Mouse (Mus musculus): ENCODE data around the gene H1foo.

The H1foo gene

DNA sequence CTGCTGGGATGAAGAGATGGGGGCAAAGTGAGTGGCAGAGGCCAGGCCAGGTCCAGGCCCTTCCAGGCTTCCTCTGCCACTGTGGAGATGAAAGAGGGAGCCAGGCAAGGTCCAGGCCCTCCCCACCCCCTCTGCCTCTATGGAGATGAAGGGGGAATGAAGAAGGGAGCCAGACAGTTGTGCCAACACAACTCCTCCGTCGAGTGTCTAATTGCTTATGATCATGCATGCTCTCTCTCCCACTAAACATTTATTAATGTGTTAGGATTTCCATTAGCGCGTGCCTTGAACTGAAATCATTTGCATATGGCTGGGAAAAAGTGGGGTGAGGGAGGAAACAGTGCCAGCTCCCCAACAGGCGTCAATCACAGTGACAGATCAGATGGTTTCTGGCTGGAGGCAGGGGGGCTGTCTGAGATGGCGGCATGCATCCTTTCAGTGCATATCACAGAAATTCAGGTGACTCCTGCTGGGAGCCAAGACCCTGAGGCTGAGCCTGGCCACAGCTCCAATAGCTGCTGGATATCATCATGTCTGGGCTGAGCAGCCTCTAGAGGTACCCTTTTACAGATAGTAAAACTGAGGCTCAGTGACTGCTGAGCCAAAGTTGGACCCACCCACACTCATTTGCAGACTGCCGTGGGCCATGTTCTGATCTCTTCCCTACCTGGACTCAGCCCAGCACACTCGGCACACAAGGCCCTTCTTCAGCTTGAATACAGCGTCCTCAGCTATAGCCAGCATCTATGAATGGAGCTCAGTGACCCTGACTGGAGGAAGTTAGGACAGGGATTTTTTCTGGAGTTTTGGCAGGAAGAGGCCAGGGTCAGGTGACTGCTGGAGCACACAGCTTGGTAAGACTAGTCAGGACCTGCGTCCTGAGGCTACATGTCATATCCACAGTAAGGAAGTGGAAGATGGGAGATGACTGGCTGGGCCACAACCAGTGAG lies 17.2 kb upstream of the H1foo start:
- no peak for DNase-seq (ENCODE audit: low read depth, low spot score)

DNA sequence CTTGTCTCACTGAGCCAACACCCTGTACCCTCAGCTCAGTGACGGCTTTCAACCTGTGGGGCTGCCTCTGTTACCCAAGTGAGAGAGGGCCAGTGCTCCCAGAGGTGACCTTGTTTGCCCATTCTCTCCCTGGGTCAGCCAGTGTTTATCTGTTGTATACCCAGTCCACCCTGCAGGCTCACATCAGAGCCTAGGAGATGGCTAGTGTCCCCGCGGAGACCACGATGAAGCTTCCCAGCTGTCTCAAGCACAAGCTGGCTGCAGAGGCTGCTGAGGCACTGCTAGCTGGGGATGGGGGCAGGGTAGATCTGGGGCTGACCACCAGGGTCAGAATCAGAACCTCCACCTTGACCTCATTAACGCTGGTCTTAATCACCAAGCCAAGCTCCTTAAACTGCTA lies 14.7 kb upstream of the H1foo start:
- no peak for DNase-seq (ENCODE audit: low read depth, low spot score)

DNA sequence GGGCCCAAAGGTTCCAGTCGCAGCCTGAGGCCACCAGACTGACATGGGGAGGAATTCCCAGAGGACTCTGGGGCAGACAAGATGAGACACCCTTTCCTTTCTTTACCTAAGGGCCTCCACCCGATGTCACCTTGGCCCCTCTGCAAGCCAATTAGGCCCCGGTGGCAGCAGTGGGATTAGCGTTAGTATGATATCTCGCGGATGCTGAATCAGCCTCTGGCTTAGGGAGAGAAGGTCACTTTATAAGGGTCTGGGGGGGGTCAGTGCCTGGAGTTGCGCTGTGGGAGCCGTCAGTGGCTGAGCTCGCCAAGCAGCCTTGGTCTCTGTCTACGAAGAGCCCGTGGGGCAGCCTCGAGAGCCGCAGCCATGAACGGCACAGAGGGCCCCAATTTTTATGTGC lies 13.1 kb upstream of the H1foo start, which contains the start of gene Rho:
Gene Rho (plus strand): TSS at position 110 of the 400 bp plus-strand sequence.
- no peak for DNase-seq (ENCODE audit: low read depth, low spot score)

DNA sequence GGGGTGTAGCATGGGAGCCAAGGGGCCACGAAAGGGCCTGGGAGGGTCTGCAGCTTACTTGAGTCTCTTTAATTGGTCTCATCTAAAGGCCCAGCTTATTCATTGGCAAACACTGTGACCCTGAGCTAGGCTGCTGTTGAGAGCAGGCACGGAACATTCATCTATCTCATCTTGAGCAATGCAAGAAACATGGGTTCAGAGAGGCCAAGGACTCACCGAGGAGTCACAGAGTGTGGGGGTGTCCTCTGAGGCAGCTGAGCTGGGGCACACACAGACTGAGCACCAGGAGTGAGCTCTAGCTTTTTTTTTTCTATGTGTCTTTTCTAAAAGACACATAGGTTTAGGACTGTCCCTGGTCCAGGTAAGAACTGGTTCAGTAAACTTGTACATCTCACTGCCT lies 12.3 kb upstream of the H1foo start:
- DNase-seq (ENCODE audit: low read depth, low spot score) = no peak

DNA sequence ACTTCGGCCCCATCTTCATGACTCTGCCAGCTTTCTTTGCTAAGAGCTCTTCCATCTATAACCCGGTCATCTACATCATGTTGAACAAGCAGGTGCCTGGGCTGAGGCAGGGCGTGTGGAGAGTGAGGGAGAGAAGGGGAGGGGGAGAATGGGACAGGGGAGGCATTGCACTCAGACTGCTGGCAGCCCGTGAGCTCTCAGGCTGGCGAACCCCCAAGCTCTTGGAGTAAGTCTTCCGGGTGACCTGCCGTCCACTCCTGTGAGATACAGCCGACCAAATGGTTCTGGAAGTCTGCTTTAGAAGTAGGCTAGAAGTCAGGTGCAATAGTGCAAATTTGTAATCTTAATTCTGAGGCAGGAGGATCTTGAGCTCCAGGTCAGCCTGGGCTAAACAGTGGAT lies 9.2 kb upstream of the H1foo start:
- DNase-seq (ENCODE audit: low read depth, low spot score) = no peak

DNA sequence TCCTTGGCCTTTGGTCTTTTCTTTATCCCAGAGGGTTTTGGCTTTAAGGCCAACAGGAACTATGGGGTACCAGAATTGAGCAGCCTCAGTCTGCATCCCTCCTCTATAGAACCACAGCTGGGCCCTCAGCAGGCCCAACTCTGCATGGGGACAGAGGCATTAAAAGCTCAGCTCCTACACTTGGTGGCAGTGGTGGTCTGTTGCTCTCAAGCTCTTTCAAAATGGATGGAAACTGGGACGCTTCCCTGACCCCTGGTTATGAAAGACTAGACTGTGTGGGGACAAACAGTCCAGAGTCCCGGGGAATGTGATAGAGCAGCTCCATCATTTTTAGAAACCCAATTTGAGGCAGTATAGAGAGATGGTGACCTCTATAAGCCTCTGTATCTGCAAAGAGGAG lies 6.7 kb upstream of the H1foo start:
- no peak for DNase-seq (ENCODE audit: low read depth, low spot score)

DNA sequence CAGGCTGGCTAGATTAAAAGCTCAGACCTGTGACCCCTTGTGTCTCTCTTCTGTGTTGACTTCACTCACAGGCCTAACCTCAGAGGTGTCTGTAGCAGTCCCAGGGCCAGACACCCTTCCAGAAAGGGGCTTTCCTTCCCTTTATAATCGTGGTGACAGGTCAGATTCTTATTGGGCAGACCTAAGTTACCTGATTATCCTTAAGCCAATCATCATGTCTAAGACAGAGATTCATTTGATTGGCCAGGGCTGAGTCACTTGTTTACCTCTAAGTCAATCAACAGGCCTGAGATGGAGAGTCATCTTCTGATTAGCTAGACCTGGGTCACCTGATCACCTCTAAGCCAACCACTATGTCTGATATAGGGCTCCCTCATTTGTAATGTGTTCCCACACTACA lies 5.9 kb upstream of the H1foo start:
- DNase-seq (ENCODE audit: low read depth, low spot score) = no peak

DNA sequence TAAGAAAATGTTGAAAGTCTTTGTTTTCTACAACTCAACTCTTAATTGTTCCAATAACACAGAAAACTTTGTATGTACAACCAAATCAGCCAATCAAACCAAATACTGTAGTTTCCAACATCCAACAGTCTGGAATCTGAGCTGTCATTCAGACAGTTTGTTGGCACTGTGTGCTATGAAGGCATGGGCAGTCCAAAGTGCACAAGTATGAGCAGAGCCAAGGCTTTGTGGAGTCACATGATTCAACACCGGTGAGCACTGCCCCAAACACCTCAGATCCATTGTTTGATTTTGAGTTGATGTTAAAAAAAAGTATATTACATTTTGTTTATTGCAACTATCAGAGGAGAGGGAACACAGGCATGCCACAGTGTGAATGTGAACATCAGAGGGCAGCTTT lies 4.1 kb upstream of the H1foo start:
- DNase-seq (ENCODE audit: low read depth, low spot score) = no peak

DNA sequence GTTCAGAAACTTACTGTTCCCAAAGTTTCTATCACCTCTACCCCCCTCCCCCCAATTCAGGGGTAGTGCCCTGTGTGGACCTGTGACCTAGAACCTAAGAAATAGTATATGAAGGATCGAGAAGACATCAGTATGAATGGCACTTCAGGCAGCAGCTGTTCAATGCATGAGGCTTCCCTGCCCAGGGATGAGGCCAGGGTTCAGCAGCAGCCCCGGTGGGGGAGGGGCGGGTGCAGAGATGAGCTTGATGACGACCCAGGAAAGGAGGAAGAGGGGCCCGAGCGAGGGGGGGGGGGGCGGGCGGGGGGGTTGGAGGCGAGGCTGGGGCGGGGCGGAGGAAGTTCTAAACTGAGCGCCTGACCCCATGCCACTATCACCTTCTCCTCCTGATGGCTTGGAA lies 3.6 kb upstream of the H1foo start:
- no peak for DNase-seq (ENCODE audit: low read depth, low spot score)

DNA sequence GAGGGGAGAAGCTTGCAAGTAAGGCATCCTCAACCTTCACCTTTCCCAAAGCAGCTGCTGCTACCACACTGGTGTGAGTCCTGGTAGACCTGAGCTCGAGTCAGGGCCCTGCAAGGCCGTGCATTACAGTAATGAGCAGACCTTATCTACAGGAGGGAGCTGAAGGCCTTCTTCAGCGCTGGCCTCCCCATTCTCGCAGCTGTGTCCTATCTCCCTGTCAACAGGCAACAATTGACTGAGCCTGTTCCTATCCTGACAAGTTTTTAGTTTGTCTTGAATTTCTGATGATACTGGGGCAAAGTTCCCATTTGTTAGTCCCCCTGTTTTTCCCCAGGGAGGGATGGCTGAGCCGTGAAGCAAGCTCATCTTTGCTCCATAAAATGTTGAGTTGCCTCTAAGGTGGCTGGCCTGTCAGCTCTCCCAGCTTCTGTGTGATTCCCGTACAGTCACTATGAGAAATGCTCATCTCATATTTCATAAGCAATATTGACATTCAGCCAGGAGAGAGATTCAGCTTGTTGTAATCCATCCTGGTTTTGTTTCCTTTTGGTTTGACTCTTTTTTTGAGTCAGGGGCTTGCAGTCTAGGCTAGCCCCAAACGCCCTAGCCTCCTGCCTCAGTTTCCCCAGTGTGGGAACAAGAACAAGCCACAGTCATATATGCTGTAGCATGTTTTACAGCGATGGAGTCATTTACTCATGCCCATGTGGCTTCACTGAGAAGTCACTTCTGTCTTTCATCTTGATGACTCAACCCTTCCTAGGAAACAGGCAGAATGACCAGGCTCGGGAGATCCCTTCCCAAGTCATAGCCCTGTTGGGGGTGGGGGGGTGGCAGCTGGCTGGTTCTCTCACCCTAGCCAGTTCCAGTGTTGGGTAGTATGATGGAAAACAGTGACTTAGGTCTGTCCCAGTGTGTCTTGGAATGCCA lies 975 bp upstream of the H1foo start:
- DNase-seq (ENCODE audit: low read depth, low spot score) = no peak

DNA sequence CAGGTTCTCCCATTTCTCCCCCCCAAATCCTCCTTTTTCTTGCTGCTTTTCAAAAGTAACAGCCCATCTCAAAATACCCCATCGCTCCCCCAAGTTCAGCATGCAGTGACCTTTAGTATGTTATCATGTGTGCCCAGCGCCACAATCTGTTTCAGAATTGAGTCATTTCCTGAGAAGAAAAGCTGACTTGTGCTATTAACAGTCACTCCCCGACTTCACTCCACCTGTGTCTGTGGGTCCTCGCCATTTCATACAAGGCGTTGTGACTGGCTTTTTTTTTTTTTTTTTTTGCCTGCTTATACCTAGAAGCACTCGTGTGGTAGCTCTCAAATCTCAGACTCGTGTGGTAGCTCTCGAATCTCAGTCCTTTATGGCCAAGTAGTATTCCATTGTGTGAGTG lies 895 bp downstream of the H1foo start:
- no peak for DNase-seq (ENCODE audit: low read depth, low spot score)

DNA sequence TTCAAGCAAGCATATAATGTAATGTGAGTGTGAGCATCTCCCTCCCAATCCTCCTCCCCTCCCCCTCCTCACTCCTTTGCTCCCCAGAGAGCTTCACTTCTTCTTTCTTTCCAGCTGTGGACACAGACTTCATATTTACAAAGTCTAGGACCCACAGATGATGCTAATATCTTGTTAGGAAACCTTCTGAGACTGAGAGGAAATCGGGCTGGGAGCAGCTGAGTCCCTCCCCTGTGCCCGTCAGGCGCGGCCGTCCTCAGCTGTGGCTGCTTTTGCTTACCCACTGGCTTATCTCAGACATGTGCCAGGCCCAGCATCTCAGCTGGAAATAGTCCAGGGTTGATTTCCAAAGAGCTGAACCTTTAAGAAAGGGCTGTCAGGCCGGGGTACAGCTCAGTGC lies 1.7 kb downstream of the H1foo start:
- no peak for DNase-seq (ENCODE audit: low read depth, low spot score)

DNA sequence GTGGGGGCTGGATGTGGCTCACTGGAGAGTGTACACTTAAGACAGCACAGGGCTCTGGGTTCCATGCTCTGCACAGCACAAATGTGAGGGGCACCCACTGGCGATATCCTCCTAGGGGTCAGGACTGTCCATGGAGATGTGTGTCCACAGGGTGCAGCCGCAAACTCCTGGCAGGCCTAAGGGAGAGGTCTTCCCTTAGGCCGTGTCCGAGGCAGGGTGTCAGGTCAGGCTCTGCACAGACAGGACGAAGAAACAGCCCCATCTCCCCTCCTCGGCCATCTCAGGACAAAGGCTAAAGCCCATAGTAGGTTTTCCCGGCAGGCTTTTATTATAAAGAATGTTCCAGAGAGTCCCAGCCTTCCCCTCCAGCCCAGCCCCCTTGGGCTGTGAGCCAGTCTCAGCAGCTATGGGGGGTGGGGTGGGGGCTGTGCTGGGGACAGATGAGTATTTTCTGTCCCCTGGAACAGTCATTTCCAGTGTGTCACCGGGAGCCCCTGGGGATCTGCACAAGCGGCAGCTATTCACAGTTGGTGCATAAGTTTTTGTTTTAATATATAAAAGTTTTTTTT lies 9.9 kb downstream of the H1foo start:
- DNase-seq (ENCODE audit: low read depth, low spot score) = no peak

DNA sequence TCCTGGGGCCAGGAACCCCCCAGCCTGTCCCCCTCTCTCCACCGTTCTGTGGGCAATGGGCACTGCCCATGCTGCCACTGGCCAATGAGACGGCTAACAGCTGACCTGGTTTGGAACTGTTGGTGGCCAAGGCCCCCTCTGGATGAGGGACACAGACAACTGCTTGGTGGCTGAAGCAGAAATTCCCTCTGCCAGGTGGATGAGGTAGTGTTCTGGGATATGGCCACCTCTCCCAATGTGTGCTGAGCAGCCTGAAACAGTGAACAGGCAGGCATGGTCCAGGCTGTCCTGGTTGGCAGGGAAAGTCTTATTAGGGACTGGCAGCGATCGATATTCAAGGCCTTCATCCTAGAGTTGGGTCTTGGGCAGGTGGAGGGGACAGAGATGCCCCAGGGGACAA lies 10.4 kb downstream of the H1foo start:
- DNase-seq (ENCODE audit: low read depth, low spot score) = no peak

DNA sequence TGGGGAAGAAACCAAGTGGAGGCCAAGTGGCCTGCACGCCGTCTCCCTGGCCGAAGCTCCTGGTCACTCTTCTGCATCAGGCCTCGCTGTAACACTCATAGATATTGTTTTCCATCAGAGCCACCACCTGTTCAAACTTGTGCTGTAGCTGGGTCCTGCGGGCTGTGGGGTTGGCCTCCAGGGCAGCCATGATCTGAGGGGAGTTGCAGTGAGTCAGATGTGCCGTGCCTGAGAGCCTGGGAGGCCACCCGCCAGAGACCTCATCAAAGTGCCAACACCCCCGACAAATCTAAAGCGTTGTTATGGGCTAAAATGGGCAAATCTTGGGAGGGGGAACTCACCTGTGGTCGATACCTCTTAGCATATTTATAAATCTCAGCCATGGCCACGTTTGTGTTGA lies 10.9 kb downstream of the H1foo start:
- no peak for DNase-seq (ENCODE audit: low read depth, low spot score)

DNA sequence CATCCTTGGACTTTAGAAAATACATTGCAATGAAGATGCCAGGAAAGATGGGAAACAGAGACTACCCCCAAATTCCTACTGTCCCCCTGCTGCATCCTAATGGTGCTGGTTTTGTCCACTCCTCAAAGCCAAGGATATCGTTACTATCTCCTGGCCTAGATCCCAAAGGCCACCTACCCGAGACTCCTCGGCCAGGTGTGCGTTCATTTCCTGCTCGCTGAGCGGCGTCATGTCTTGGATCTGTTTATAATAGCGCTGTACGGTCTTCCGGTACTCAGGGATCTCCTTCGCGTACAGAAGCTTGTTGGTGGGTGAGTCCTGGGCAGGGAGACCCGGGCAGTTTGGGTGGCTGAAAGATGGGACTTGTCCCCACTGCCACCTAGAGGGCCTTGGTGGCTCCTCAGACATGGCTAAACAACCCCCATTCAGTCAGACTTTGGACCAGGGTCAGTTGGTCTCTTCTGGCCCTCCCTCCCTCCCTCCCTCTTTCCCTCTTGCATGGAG lies 11.7 kb downstream of the H1foo start:
- no peak for DNase-seq (ENCODE audit: low read depth, low spot score)

DNA sequence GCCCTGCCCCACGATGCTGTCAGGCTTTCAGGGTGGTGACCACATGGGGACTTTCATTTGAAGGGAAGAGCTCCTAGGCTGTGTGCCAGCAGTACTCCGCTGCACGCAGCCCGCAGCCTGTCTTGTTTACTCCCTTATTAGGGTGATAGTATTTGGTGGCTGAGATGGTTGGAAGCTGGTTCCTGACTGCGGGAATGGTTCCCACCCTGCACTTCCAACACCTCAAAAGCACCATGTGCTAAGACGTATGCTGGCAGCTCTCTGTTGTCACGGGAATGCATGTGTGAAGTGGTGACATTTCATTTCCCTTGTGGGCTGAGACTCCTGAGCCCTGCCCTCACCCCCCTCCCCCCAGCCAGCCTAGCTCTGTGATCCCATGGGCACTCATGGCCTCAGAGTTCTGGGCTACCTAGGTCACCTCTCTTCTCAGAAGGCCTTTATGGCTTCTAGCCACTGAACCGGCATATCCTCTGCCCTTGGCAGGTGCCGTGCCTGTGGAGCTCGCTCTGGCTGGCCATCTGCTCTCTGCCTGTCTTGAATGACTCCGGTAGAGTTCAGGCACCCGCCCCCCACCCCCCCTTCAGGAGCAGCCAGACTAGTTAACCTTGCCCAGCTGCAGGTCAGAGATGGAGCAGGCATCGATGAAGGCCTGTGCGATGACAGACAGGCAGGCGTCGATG lies 12.3 kb downstream of the H1foo start:
- peak; percentile 90 for DNase-seq (ENCODE audit: low read depth, low spot score)

DNA sequence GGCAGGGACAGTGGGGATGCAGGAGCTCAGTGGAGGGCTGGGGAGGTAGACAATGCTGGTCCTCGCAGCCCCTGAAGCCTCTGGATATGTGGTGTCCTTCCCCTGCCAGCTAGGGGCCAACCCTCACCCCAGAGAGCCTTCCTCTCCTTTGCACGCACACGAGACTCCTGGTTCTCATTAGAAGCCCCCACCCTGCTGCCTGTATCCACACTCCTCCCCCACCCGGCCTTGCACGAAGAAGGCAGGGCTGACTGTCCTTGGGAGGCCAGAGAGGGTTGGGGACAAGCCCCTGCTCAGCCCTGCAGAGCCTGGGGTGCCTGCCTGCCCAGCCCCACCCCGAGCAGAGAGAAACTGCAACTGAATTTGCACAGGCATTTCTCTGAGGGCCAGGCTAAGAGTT lies 12.9 kb downstream of the H1foo start:
- no peak for DNase-seq (ENCODE audit: low read depth, low spot score)

DNA sequence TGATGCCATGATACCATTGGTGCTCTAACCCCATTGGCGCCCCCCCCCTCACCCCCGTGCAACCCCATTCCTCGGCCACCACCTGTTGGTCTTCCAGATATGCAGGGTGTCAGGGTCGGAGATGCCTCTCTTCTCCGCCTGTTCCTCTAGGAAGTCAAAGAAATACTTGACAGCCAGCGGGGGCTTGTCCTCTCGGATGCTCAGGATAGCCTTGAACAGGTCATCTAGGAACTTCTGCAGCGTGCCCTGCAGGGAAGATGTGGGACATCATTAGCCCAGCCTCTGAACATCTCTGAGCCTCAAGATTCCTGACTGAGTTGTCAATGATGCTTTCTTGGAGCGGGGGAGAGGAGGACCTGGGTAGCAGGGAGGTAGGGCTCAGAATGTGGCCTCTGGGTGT lies 13.7 kb downstream of the H1foo start:
- no peak for DNase-seq (ENCODE audit: low read depth, low spot score)

DNA sequence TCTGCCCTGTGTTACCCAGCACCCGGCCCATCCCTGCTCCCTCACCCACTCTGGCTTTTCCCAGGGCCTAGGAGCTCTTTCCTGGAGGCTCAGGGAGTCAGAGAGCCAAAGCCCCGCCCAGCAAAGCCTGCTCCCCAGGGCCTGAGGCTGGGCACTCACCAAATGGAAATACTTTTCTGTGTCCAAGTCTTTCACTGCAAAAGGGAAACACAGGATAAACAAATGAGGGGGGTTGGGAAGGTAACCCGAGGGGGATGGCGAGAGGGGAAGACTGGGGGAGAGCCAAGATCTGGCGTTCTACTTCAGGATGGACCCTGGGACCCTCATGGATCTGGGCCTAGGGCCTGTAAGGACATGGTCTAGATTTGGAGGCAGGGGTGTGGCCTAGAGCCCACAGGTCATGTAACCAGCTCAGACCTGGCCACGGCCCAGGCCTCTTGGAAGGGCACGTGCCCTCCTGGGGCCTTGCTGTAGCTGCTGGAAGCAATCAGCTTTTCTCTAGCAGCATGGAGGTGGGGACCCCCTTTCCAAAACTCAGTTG lies 14.5 kb downstream of the H1foo start:
- peak; percentile 76 for DNase-seq (ENCODE audit: low read depth, low spot score)

DNA sequence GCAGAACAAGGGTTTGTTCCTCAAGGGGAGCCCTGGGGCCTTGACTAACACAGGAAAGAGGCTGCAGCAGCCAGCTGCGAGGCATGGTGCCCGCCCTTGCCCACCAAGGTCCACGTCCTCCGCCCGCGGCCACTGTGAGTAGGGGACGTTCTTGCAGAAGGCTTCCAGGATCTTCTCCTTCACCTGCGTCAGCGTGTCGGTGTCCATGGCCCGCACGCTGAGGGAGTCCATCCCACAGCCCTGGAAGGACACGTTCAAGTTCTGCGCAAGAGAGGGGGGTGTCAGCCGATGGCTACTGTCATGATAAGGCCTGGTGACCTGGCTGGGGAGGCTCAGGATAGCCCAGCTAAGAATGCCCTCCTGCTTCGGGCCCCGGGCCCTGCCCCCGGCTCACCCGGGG lies 15.6 kb downstream of the H1foo start:
- no peak for DNase-seq (ENCODE audit: low read depth, low spot score)
